Mouse (Mus musculus) myocyte (in vitro differentiated cells): ENCODE measurements around the gene 3110018I06Rik.

Source experiments
- E2F4 ChIP-seq: IDR thresholded peaks from one replicate; pipeline ENCODE4 v1.6.1; 2011; ENCODE audit warnings: mild to moderate bottlenecking, control low read depth, moderate library complexity; ENCODE audit not compliant: insufficient read depth
- MAX ChIP-seq: IDR thresholded peaks from one replicate; pipeline ENCODE4 v1.6.1; 2011; ENCODE audit warnings: low read depth, mild to moderate bottlenecking, control low read depth
- POLR2A ChIP-seq: IDR thresholded peaks from one replicate; pipeline ENCODE4 v1.6.1; 2011; ENCODE audit warnings: low read depth, mild to moderate bottlenecking, control low read depth, moderate library complexity; ENCODE audit not compliant: insufficient read length
- TCF12 ChIP-seq: IDR thresholded peaks from one replicate; pipeline ENCODE4 v1.6.1; 2011; ENCODE audit warnings: mild to moderate bottlenecking, control low read depth; ENCODE audit not compliant: poor library complexity, insufficient read depth, severe bottlenecking
- TCF3 ChIP-seq: IDR thresholded peaks from one replicate; pipeline ENCODE4 v1.6.1; 2011; ENCODE audit warnings: low read depth, control low read depth; ENCODE audit not compliant: insufficient read length

DNA sequence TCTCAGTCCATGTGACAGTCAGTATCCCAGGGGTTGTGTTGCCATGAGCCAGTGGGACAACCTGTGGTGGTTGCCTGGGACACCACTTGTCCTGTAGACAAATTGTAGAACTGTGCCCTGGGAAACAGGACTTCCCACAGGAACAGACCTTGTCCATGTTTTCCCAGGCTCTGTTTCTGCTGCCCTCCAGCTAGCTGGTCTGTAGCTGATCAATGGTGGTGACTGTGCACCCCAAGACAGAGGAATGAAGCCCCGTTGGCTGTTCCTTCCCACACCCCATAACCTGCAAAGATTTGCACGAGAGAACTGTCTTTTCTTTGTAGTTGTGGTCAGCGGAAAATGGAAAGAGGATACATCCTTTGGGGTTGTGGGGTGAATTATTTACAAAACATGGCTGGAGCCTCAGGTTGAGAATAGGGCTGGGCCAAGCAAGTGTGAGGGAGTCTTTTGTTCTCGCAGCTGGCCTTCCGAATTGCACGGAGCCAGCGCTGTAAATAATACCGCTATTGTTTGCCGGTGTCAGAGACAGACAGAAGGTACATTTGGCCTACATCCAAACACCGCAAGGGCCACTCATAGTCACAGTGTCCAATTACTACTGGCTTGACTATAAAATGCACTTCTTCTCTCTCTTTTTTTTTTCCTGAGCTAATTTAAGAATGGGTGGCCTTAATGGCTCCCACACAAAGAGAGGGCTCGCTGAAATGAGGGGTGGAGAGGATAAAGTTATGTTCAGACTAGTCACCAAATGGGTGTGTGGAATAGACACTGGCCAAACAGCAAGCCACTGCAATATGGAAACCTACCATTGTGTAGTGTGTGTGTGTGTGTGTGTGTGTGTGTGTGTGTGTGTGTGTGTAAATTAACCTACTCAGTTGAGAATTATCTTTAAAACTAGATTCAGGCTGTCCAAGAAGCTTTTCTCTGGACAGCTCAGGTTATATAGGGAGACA is 28.1 kb downstream of the 3110018I06Rik start:
- TF ChIP-seq POLR2A (no peak), E2F4 (no peak), TCF12 (no peak), TCF3 (no peak), MAX (no peak)
